Mouse (Mus musculus): Measurements from ENCODE around the gene Tmem56. TPM values are rescaled to one million over a fixed set of nuclear protein-coding genes. Genes with fewer than 3 reads are reported as not detected.

The Tmem56 gene
- polyA plus RNA-seq, 1 experiment from 2014 or later = 1.7 TPM

- ATAC-seq (replicated peaks; ENCODE audit: low FRiP score, low read depth) (no peak), DNase-seq (ENCODE audit: low spot score) (no peak)
- no peaks in the 10 kb centered on the region for H3K36me3 ChIP-seq (ENCODE audit: insufficient read depth, low read length)
- 72% methylated on average over 7 of the region's 7 CpGs for WGBS
- H3K27me3 ChIP-seq (ENCODE audit: insufficient read depth, low read length) = peaks cover 21% of the 10 kb centered on the region
- no peak overlapping the region for H3K4me2 ChIP-seq (ENCODE audit: low read length)
- H3K27ac ChIP-seq = no peak overlapping the region
- TF ChIP-seq CTCF (IDR thresholded peaks at IDR 0.05; ENCODE audit: low read depth) = no peak
- H3K4me1 ChIP-seq (replicated peaks; ENCODE audit: insufficient read depth, low read length) = no peaks in the 10 kb centered on the region
- H3K9me3 ChIP-seq (replicated peaks; ENCODE audit: low read length) = no peaks in the 10 kb centered on the region
- no peak overlapping the region for H3K9ac ChIP-seq (ENCODE audit: low read depth, low read length)
- H3K4me3 ChIP-seq (replicated peaks; ENCODE audit: low read depth, low read length) = no peak overlapping the region
Observed at GRCm38 (mm10) chr3:121261251-121261650, 21.6 kb downstream of the Tmem56 start.

GRCm38 (mm10) chr3:121260831-121261230, 22.1 kb downstream of the Tmem56 start:
- no peak for TF ChIP-seq CTCF (IDR thresholded peaks at IDR 0.05; ENCODE audit: low read depth)
- Histone ChIP-seq H3K4me2 (ENCODE audit: low read length) (no peak overlapping the region), H3K4me1 (replicated peaks; ENCODE audit: insufficient read depth, low read length) (no peaks in the 10 kb centered on the region), H3K4me3 (replicated peaks; ENCODE audit: low read depth, low read length) (no peak overlapping the region), H3K9ac (ENCODE audit: low read depth, low read length) (no peak overlapping the region), H3K36me3 (ENCODE audit: insufficient read depth, low read length) (no peaks in the 10 kb centered on the region), H3K27ac (no peak overlapping the region), H3K9me3 (replicated peaks; ENCODE audit: low read length) (no peaks in the 10 kb centered on the region), H3K27me3 (ENCODE audit: insufficient read depth, low read length) (peaks cover 21% of the 10 kb centered on the region)
- WGBS = 67% methylated on average over 1 of the region's 1 CpGs
- ATAC-seq (replicated peaks; ENCODE audit: low FRiP score, low read depth) = no peak
- no peak for DNase-seq (ENCODE audit: low spot score)

GRCm38 (mm10) chr3:121260041-121260440, 22.9 kb downstream of the Tmem56 start:
- Histone ChIP-seq H3K4me3 (replicated peaks; ENCODE audit: low read depth, low read length) (no peak overlapping the region), H3K9me3 (replicated peaks; ENCODE audit: low read length) (no peaks in the 10 kb centered on the region), H3K36me3 (ENCODE audit: insufficient read depth, low read length) (no peaks in the 10 kb centered on the region), H3K4me2 (ENCODE audit: low read length) (no peak overlapping the region), H3K27me3 (ENCODE audit: insufficient read depth, low read length) (peaks cover 21% of the 10 kb centered on the region), H3K27ac (no peak overlapping the region), H3K9ac (ENCODE audit: low read depth, low read length) (no peak overlapping the region), H3K4me1 (replicated peaks; ENCODE audit: insufficient read depth, low read length) (no peaks in the 10 kb centered on the region)
- TF ChIP-seq CTCF (IDR thresholded peaks at IDR 0.05; ENCODE audit: low read depth) = no peak
- DNase-seq (ENCODE audit: low spot score) (no peak), ATAC-seq (replicated peaks; ENCODE audit: low FRiP score, low read depth) (no peak)
- WGBS = 88% methylated on average over 7 of the region's 7 CpGs

GRCm38 (mm10) chr3:121258521-121259478, 24.1 kb downstream of the Tmem56 start:
- Histone ChIP-seq H3K27ac (no peak overlapping the region), H3K4me3 (replicated peaks; ENCODE audit: low read depth, low read length) (no peak overlapping the region), H3K27me3 (ENCODE audit: insufficient read depth, low read length) (peaks cover 21% of the 10 kb centered on the region), H3K9me3 (replicated peaks; ENCODE audit: low read length) (no peaks in the 10 kb centered on the region), H3K4me1 (replicated peaks; ENCODE audit: insufficient read depth, low read length) (no peaks in the 10 kb centered on the region), H3K36me3 (ENCODE audit: insufficient read depth, low read length) (no peaks in the 10 kb centered on the region), H3K4me2 (ENCODE audit: low read length) (no peak overlapping the region), H3K9ac (ENCODE audit: low read depth, low read length) (no peak overlapping the region)
- 48% methylated on average over 20 of the region's 20 CpGs for WGBS
- TF ChIP-seq CTCF (IDR thresholded peaks at IDR 0.05; ENCODE audit: low read depth) = no peak
- DNase-seq (ENCODE audit: low spot score) = no peak
- no peak for ATAC-seq (replicated peaks; ENCODE audit: low FRiP score, low read depth)

- Histone ChIP-seq H3K4me3 (replicated peaks; ENCODE audit: low read depth, low read length) (no peak overlapping the region), H3K4me2 (ENCODE audit: low read length) (no peak overlapping the region), H3K27me3 (ENCODE audit: insufficient read depth, low read length) (peaks cover 21% of the 10 kb centered on the region; the same call in 1 of the 2 replicates), H3K9me3 (replicated peaks; ENCODE audit: low read length) (no peaks in the 10 kb centered on the region), H3K36me3 (ENCODE audit: insufficient read depth, low read length) (no peaks in the 10 kb centered on the region), H3K4me1 (replicated peaks; ENCODE audit: insufficient read depth, low read length) (no peaks in the 10 kb centered on the region), H3K9ac (ENCODE audit: low read depth, low read length) (no peak overlapping the region), H3K27ac (no peak overlapping the region)
- ATAC-seq (replicated peaks; ENCODE audit: low FRiP score, low read depth) (no peak), DNase-seq (ENCODE audit: low spot score) (no peak)
- TF ChIP-seq CTCF (IDR thresholded peaks at IDR 0.05; ENCODE audit: low read depth) = no peak
- WGBS = 86% methylated on average over 10 of the region's 10 CpGs
Observed at GRCm38 (mm10) chr3:121257418-121257817, 25.5 kb downstream of the Tmem56 start.

- Histone ChIP-seq H3K4me3 (replicated peaks; ENCODE audit: low read depth, low read length) (no peak overlapping the region), H3K27me3 (ENCODE audit: insufficient read depth, low read length) (peaks cover 11% of the 10 kb centered on the region; the same call in 1 of the 2 replicates), H3K9me3 (replicated peaks; ENCODE audit: low read length) (no peaks in the 10 kb centered on the region), H3K4me2 (ENCODE audit: low read length) (no peak overlapping the region), H3K9ac (ENCODE audit: low read depth, low read length) (no peak overlapping the region), H3K36me3 (ENCODE audit: insufficient read depth, low read length) (no peaks in the 10 kb centered on the region), H3K4me1 (replicated peaks; ENCODE audit: insufficient read depth, low read length) (no peaks in the 10 kb centered on the region), H3K27ac (no peak overlapping the region)
- DNase-seq (ENCODE audit: low spot score) = no peak
- ATAC-seq (replicated peaks; ENCODE audit: low FRiP score, low read depth) = no peak
- WGBS = 81% methylated on average over 8 of the region's 8 CpGs
- TF ChIP-seq CTCF (IDR thresholded peaks at IDR 0.05; ENCODE audit: low read depth) = no peak
Observed at GRCm38 (mm10) chr3:121256131-121256530, 26.8 kb downstream of the Tmem56 start.

Measured in kidney, postnatal 0 days (tissue).